Mouse (Mus musculus) c-Kit-positive CD71-positive TER-119-positive erythroid progenitor cells, embryonic 14.5 days (primary cell): ENCODE results near the gene P4ha3.
"Not testable (repeated sequence)": the region's sequence is repeated elsewhere in the genome, so short reads cannot be mapped to it uniquely, and the experiment has no call there.

Experiments
- DNase-seq: peaks from one replicate; pipeline ENCODE4 v3.0.0-alpha.2; 2013; ENCODE audit warnings: low spot score

P4ha3 gene

GRCm38 (mm10) chr7:100285383-100285782 is at the start of gene P4ha3:
Gene P4ha3, plus strand, starts transcription at chr7:100285520.
- no peak for DNase-seq

GRCm38 (mm10) chr7:100238271-100238670 is 47.0 kb upstream of the P4ha3 start:
- no peak for DNase-seq

- no peak for DNase-seq
Observed at GRCm38 (mm10) chr7:100240601-100241000, 44.7 kb upstream of the P4ha3 start.

GRCm38 (mm10) chr7:100243007-100243406 is 42.3 kb upstream of the P4ha3 start:
- DNase-seq, result no peak

- no peak for DNase-seq
Observed at GRCm38 (mm10) chr7:100244225-100244624, 41.1 kb upstream of the P4ha3 start.

GRCm38 (mm10) chr7:100245176-100245575 is 40.1 kb upstream of the P4ha3 start:
- no peak for DNase-seq

GRCm38 (mm10) chr7:100250667-100251066 is 34.7 kb upstream of the P4ha3 start:
- DNase-seq, result peak; percentile 10

GRCm38 (mm10) chr7:100262350-100262749 is 23.0 kb upstream of the P4ha3 start:
- no peak for DNase-seq

GRCm38 (mm10) chr7:100264934-100265333 is 20.4 kb upstream of the P4ha3 start:
- DNase-seq, result not testable (repeated sequence)

GRCm38 (mm10) chr7:100272369-100272768 is 13.0 kb upstream of the P4ha3 start:
- DNase-seq, result no peak

- no peak for DNase-seq
Observed at GRCm38 (mm10) chr7:100274507-100274906, 10.8 kb upstream of the P4ha3 start.

- DNase-seq, result peak; percentile 26
Observed at GRCm38 (mm10) chr7:100276397-100276796, 8.9 kb upstream of the P4ha3 start.

- DNase-seq, result peak; percentile 64
Observed at GRCm38 (mm10) chr7:100279803-100280202, 5.5 kb upstream of the P4ha3 start.

- no peak for DNase-seq
Observed at GRCm38 (mm10) chr7:100281596-100281995, 3.7 kb upstream of the P4ha3 start.

- no peak for DNase-seq
Observed at GRCm38 (mm10) chr7:100283298-100283697, 2.0 kb upstream of the P4ha3 start.

GRCm38 (mm10) chr7:100287748-100288578 is 2.6 kb downstream of the P4ha3 start:
- DNase-seq, result no peak

- DNase-seq, result no peak
Observed at GRCm38 (mm10) chr7:100288622-100289021, 3.3 kb downstream of the P4ha3 start.

GRCm38 (mm10) chr7:100293546-100293945 is 8.2 kb downstream of the P4ha3 start:
- DNase-seq, result no peak

- DNase-seq, result no peak
Observed at GRCm38 (mm10) chr7:100295745-100296144, 10.4 kb downstream of the P4ha3 start.

GRCm38 (mm10) chr7:100296699-100297098 is 11.4 kb downstream of the P4ha3 start:
- DNase-seq, result no peak

GRCm38 (mm10) chr7:100298861-100299510 is 13.7 kb downstream of the P4ha3 start:
- no peak for DNase-seq

GRCm38 (mm10) chr7:100301390-100301789 is 16.1 kb downstream of the P4ha3 start:
- no peak for DNase-seq

- DNase-seq, result no peak
Observed at GRCm38 (mm10) chr7:100302316-100302715, 17.0 kb downstream of the P4ha3 start.
